Mouse (Mus musculus) heart, postnatal 0 days (tissue): ENCODE measurements around the gene Tmem131l. TPM values are rescaled to one million over a fixed set of nuclear protein-coding genes. Genes with fewer than 3 reads are reported as not detected.

Source experiments
- ATAC-seq: fragments of 200-750 bp; cut with Nextera tagmentation; 2 replicates; pipeline ENCODE4 v1.8.0; 2017; ENCODE audit warnings: low read depth, moderate number of reproducible peaks, moderate library complexity; ENCODE audit not compliant: insufficient read depth
- DNase-seq: peaks from one replicate; pipeline ENCODE4 v3.0.0-alpha.2; 2016; ENCODE audit warnings: low spot score
- H3K27ac ChIP-seq: fragments of 300-500 bp; sonication (generic); 2 replicates; pipeline ENCODE4 v1.5.1; 2014; ENCODE audit warnings: low read depth, mild to moderate bottlenecking
- H3K27me3 ChIP-seq: fragments of 300-500 bp; sonication (generic); 2 replicates; pipeline ENCODE4 v1.6.1; 2014; ENCODE audit warnings: low read length, mixed read lengths; ENCODE audit not compliant: control insufficient read depth, insufficient read depth
- H3K36me3 ChIP-seq: fragments of 300-500 bp; sonication (generic); replicated peaks from 2 replicates; pipeline ENCODE4 v1.6.1; 2014; ENCODE audit warnings: low read length, mixed read lengths; ENCODE audit not compliant: control insufficient read depth, insufficient read depth
- H3K4me1 ChIP-seq: fragments of 300-500 bp; sonication (generic); 2 replicates; pipeline ENCODE4 v1.6.1; 2014; ENCODE audit warnings: antibody characterized with exemption; ENCODE audit not compliant: control insufficient read depth, insufficient read depth
- H3K4me2 ChIP-seq: fragments of 300-500 bp; sonication (generic); 2 replicates; pipeline ENCODE4 v1.6.1; 2014; ENCODE audit warnings: low read depth, mild to moderate bottlenecking, low read length, moderate library complexity
- H3K4me3 ChIP-seq: fragments of 300-500 bp; sonication (generic); 2 replicates; pipeline ENCODE4 v1.5.1; 2014; ENCODE audit warnings: low read depth, low read length
- H3K9ac ChIP-seq: fragments of 300-500 bp; sonication (generic); replicated peaks from 2 replicates; pipeline ENCODE4 v1.6.1; 2014; ENCODE audit warnings: low read depth, low read length, mixed read lengths
- H3K9me3 ChIP-seq: fragments of 300-500 bp; sonication (generic); replicated peaks from 2 replicates; pipeline ENCODE4 v1.6.1; 2016; ENCODE audit warnings: low read length; ENCODE audit not compliant: control insufficient read depth
- CTCF ChIP-seq: IDR thresholded peaks from 2 replicates; pipeline ENCODE4 v1.5.1; 2016; ENCODE audit warnings: antibody characterized with exemption, control low read depth, low read depth
- EP300 ChIP-seq: IDR thresholded peaks from 2 replicates; pipeline ENCODE4 v1.6.1; 2016; ENCODE audit warnings: antibody characterized with exemption, low read depth
- WGBS: fragments of 180-500 bp; shearing (Covaris S2); extraction: QIAGEN DNeasy Blood & Tissue Kit; methylation state at CpG from one replicate; pipeline ENCODE4 v1.1.7; 2014; 5-methylcytosine and 5-hydroxymethylcytosine counted together
- polyA plus RNA-seq: library from polyadenylated mRNA; unstranded; fragments of >200 nt; fragmentation: Nextera tagmentation; extraction: Ambion mirVana; gene quantifications from 2 replicates; pipeline ENCODE4 v1.2.1, GENCODE M21; 2015
- total RNA-seq: library from RNA; depleted of rRNA; stranded (reverse); fragments of >200 nt; gene quantifications from 2 replicates; pipeline ENCODE4 v1.2.3, GENCODE M21; 2014; ENCODE audit warnings: low replicate concordance

Tmem131l gene
- total and polyA plus RNA-seq, 2 experiments from 2014 or later: 16.5 to 32.6 TPM

DNA sequence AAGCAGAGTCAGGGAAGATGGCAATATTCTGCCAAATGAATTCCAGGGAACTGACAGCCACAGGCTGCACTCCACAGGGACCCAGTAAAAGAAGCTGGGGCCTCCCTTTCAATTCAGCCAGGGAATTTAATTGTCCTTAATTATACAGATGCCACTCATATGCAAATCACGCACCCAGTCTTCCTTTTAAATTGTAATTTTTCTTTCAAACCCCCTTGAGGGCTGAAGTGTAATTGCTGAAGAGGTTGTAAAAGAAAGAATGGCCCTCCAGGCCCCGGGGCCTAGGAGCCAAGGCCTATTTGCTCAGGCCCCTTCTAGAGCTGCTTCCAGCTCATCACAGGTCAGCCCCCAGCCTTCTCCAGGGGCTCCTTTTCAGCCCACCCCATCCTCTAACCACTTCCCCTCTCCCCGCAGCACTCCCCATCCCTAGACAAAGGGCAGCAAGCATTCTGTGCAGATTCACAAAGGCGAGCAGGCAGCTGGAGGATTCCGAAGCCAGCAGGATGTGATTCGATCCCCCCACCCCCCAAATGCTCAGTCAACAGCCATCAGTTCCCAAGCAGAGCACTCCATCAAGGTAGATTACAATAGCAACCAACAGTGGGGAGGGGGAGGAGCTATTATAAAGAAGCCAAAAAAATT lies 59.6 kb downstream of the Tmem131l start:
- Histone ChIP-seq H3K27ac (no peak overlapping the region), H3K4me1 (peaks cover 24% of the 10 kb centered on the region), H3K9me3 (no peaks in the 10 kb centered on the region), H3K9ac (no peak overlapping the region), H3K36me3 (no peaks in the 10 kb centered on the region), H3K4me3 (no peak overlapping the region), H3K4me2 (no peak overlapping the region), H3K27me3 (no peaks in the 10 kb centered on the region)
- no peak for TF ChIP-seq EP300
- TF ChIP-seq CTCF: no peak
- no peak for DNase-seq
- no peak for ATAC-seq
- 67% methylated on average over 6 of the region's 6 CpGs for WGBS

DNA sequence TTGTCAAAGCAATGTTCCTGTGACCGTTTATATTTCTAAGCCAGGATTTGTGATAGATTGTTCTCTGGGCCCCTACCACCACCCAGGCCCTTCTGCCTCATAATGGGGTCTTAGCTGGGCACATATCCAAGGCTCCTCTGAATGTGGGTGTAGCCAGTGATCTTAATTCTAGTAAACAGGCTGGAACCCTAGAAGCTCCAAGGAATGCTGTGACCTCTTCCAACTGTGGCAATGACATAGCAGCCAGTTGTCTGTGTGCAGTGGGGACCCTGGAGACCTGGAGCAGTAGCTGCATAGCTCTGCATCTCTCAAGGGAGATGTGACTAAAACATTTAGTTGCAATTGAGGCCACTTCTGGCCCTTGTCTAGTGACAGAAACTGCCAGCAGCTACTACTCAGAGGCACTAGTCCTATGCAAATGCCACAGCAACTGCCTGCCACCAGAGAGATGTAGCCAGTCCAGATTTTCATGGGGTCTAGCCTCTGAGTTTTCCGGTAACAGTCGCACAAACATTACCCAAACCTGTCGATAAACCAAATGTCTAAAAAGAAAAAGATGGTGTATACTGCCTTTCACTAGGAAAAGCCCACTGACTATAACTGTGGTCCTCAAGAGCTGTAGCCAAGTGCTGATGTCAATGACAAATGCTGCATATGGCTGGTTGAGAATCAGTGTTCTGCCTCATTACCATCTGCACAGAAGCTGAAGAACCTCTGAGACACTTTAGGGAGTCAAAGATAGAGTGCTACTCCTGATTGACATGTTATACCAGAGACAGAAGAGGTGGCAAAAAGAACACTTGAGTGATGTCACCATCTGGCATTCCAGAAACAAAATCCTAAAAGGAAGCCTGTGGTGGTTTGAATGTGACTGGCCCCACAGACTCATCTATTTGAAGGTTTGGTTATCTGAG lies 61.2 kb downstream of the Tmem131l start:
- DNase-seq: no peak
- Histone ChIP-seq H3K36me3 (no peaks in the 10 kb centered on the region), H3K9me3 (no peaks in the 10 kb centered on the region), H3K4me3 (no peak overlapping the region), H3K4me2 (no peak overlapping the region), H3K4me1 (peaks cover 23% of the 10 kb centered on the region), H3K27ac (peak overlapping the region; percentile 58), H3K9ac (no peak overlapping the region), H3K27me3 (no peaks in the 10 kb centered on the region)
- ATAC-seq: peak; percentile 47; the same call in 1 of the 2 replicates
- TF ChIP-seq EP300 (no peak), CTCF (no peak)
- 79% methylated on average over 4 of the region's 4 CpGs for WGBS

DNA sequence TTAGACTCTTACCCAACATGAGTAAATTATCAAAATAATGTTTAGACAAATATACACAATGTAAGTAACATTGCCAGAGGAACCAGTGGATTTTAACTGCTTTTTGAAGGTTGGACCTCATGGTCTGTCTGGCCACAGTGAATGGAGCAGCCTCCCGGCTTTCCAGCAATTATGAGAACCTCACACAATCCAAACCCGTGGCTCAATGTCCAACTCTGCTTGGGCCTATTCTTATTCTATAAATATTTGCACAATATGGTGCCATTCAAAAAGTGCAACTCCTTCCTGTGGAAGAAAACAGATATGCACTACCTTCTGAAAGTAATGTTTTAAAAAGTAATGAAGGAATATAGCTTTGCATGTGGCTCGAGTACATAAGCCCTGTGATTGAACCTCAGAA lies 62.2 kb downstream of the Tmem131l start:
- TF ChIP-seq EP300 (no peak), CTCF (no peak)
- Histone ChIP-seq H3K9ac (no peak overlapping the region), H3K36me3 (no peaks in the 10 kb centered on the region), H3K4me3 (no peak overlapping the region), H3K4me1 (peaks cover 23% of the 10 kb centered on the region), H3K27me3 (no peaks in the 10 kb centered on the region), H3K9me3 (no peaks in the 10 kb centered on the region), H3K27ac (peak overlapping the region; percentile 58; the same call in 1 of the 2 replicates), H3K4me2 (no peak overlapping the region)
- ATAC-seq (no peak), DNase-seq (no peak)
- whole genome bisulfite sequencing: 80% methylated on average over 3 of the region's 3 CpGs

DNA sequence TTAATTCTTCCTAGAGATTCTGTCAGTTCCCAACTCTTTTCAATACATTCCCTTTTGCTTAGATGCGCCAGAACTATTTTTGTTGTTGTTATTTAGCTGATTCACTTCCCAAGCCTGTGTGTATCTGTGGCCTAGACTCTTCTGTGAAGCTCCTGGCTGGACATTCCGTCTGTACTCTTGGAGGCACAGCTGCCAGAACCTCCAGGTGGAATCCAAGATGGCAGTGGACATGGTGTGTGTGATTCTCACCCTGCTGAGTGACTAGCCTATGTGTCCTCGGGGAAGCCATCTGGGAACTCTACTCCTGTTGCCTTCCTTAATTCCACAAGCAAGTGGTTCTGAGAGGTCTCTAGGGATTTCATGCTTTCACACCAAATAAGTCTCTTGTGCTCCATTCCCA lies 63.8 kb downstream of the Tmem131l start:
- Histone ChIP-seq H3K4me1 (peaks cover 34% of the 10 kb centered on the region), H3K9me3 (no peaks in the 10 kb centered on the region), H3K4me3 (no peak overlapping the region), H3K27ac (no peak overlapping the region), H3K9ac (no peak overlapping the region), H3K36me3 (no peaks in the 10 kb centered on the region), H3K27me3 (no peaks in the 10 kb centered on the region), H3K4me2 (no peak overlapping the region)
- no peak for DNase-seq
- 82% methylated on average over 3 of the region's 3 CpGs for WGBS
- no peak for ATAC-seq
- no peak for TF ChIP-seq EP300
- no peak for TF ChIP-seq CTCF

GRCm38 (mm10) chr3:83973339-83973738 lies 66.6 kb downstream of the Tmem131l start:
- Histone ChIP-seq H3K4me2 (no peak overlapping the region), H3K27ac (no peak overlapping the region), H3K27me3 (no peaks in the 10 kb centered on the region), H3K9me3 (no peaks in the 10 kb centered on the region), H3K4me3 (no peak overlapping the region), H3K36me3 (no peaks in the 10 kb centered on the region), H3K9ac (no peak overlapping the region), H3K4me1 (peaks cover 36% of the 10 kb centered on the region)
- DNase-seq: no peak
- no peak for TF ChIP-seq EP300
- no peak for TF ChIP-seq CTCF
- 65% methylated on average over 2 of the region's 2 CpGs for WGBS
- no peak for ATAC-seq
